Mouse (Mus musculus) adrenal gland, postnatal 14 days (tissue): ENCODE results near the gene Cd247. TPM values are rescaled to one million over a fixed set of nuclear protein-coding genes. Genes with fewer than 3 reads are reported as not detected.

Experiments
- DNase-seq: peaks from one replicate; pipeline ENCODE4 v3.0.0; 2021; ENCODE audit warnings: mixed read lengths
- total RNA-seq: library from RNA; stranded (reverse); gene quantifications from 2 replicates; pipeline ENCODE4 v1.2.3, GENCODE M21; 2021

Cd247 gene
- total RNA-seq, 1 experiment from 2014 or later: 1.3 TPM

DNA sequence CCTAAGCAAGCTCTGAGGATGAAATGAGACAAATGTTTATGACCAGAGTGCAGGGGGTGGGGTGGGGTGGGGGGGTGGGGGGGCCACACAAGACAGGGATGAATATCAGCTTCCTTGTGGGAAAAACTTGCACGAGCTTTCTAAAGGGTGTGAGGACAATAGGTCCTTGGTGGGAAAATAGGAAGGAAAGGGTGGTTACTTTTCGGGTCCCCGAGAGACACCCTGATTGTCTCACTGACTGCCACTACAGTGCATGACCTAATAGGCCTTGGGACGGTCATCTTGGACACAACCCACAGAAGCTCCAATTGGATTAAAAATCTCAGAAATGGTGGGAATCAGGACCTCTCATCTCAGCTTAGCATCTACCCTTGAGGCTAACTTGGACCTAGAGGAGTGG lies 30.7 kb downstream of the Cd247 start:
- DNase-seq: no peak

DNA sequence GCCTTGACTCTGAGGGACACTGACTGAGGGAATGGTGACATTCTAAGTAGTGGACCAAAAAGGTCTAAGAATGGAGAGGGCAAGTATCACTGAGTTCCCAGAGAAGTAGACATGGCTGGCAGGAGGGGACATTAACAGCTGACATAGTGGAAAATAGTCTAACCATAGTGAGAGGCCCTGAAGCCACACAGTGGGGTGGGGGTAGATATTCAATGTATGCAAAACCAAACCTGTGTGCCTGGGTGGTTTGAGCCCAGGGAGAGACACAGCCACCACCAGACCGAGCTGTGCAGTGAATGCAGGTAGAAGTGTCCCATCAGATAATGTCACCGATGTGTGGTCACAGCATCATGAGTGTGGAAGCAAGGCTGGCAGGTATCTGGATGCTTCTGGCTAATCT lies 33.5 kb downstream of the Cd247 start:
- no peak for DNase-seq

GRCm38 (mm10) chr1:165828173-165828572 lies 39.7 kb downstream of the Cd247 start:
- DNase-seq: no peak

GRCm38 (mm10) chr1:165828615-165829014 lies 40.1 kb downstream of the Cd247 start:
- DNase-seq: no peak

GRCm38 (mm10) chr1:165829890-165830289 lies 41.4 kb downstream of the Cd247 start:
- DNase-seq: no peak

DNA sequence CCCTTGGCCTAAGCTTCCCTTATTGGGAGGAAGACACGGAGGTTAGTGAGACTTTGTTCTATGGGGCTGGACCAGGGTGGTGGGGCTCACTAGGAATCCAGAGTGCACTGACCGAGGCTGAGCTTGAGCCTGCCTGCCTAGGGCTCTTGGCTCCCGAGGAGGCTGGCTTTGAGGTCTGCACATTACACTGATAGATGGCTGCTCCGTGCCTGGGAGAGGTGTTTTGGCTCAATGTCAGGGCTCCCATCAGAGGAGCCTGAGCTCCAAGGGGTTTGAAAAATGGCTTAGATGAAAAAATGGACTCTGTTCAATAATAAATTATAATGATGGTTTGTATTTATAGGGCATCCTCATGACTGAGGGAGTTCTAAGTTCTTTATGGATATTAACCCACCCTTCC lies 44.8 kb downstream of the Cd247 start:
- DNase-seq: no peak

DNA sequence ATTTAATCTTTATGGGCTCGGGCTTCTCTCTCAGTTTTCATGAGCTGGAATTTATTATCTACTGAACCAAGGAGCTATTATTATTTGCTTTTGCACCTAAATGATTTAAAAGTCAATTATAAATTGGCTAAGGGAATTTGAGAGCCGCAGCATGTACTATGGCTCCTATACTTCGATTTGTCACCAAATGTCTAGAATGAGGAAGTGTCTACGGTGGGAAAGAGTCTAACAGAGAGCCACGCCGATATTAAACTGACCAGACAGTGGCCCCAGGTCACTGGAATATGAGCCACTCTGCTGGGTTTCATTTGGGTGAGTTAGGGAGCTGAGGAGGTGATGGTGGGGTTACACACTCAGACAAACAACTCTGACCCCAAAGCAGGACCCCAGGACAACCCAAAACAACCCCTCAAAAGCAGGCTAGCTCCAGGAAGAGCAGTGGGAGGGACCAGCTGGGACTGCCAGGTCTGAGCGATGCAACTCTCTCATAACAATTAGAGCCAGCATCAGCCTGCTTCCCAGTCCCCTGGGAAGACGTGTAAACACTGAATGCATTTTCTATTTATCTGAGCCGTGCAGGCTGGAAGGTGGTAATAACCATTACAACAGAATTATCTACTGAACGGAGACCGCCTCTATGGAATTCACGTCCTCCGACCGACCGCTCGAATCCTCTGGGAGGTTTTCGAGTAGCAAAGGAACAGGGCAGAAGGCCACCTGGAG lies 45.6 kb downstream of the Cd247 start:
- no peak for DNase-seq

DNA sequence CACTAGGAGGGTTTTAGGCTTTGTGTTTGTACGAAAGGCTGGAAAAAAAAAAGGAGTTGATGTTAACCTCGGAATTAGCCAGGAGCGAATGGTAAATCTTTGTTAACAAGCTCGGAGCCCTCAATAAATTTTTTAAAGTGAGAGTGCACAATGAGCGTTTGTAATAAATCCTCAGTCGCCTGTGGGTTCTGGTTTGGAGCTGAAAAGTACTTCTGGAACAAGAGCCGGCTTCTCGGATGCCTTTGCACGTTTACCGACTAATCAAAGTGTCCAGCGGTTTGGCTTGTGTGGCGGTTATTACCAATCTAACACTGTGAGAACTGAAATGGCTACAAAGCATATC lies 46.1 kb downstream of the Cd247 start:
- no peak for DNase-seq

GRCm38 (mm10) chr1:165836461-165836860 lies 48.0 kb downstream of the Cd247 start:
- DNase-seq: peak; percentile 39

- no peak for DNase-seq
Observed at GRCm38 (mm10) chr1:165837546-165837945, 49.1 kb downstream of the Cd247 start.

- no peak for DNase-seq
Observed at GRCm38 (mm10) chr1:165839201-165839600, 50.7 kb downstream of the Cd247 start.

DNA sequence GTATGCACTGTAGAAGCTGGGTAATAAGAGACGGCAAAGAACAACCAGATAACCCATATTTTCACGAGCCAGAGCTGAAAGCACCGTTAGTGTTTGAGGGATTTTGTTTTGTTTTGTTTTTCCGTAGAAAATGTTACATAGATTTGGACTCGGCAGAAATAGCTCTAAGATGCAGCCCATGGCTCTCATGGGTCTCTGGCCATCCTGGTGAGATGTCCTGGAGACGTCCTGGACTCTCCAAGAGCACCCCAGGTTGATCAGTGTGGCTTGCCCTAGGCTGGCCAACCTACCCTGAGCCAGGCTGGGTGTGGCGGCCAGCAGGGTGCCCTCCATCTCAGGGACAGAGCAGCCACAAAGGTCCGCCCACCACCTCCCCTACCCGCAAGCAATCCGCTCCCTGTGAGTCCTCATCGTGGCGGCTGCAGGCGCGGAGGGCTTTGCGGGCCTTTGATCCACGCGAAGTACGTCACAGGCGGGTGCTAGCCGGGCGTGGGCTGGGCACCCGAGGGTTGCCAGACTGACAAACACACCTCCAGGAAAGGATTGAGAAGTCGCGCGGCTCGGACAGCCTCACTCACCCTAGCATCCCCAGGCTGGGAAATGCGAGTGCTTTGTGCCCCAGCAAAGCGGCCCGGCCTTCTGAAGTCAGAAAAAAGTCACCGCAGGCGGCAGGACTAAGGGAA lies 52.2 kb downstream of the Cd247 start:
- DNase-seq: peak; percentile 21

- DNase-seq: no peak
Observed at GRCm38 (mm10) chr1:165842170-165842569, 53.7 kb downstream of the Cd247 start.

- no peak for DNase-seq
Observed at GRCm38 (mm10) chr1:165843586-165843985, 55.1 kb downstream of the Cd247 start.

DNA sequence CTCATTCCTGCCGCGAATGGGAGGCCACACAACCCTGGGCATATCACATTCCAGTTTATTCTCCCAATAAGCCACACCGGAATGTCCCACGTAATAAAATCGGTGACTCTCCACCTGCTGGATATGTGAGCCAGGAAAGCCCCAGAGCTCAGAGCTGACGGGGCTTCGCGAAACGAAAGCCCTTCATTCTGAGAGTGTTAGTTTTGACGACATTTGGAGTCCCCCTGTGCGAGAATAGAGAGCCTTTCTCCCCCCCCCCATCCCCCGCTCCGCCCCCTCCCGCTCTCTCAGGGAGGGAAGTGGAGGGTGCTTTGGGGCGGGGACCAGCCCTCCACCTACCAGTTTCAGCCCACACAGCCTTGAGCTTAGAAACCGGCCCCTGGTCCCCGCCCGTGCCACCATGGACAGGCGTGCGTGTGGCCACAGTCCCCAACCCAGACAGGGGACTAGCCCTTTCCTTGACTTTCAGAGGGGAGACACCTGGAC lies 56.0 kb downstream of the Cd247 start:
- peak; percentile 39 for DNase-seq

- peak; percentile 53 for DNase-seq
Observed at GRCm38 (mm10) chr1:165844956-165845355, 56.5 kb downstream of the Cd247 start.

GRCm38 (mm10) chr1:165845366-165845765 lies 56.9 kb downstream of the Cd247 start:
- DNase-seq: peak; percentile 59

DNA sequence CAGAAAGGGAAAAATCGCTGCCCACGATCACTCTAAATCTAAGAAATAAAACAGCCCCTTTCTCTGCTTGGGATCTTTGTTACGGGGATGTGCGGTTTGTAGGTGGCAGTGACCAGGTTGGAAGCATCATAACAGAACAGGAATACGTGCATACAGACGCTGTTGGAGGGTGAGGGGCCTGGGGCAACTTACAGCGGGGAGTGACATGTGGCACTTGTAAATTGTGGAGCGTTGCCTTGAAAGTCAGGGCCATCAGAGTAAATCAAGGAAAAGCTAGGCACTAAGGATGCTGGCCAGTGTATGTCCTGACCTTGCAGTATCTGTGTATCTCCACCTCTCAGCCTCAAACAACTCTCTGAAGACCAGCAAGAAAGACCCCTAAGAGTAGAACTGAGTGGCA lies 59.9 kb downstream of the Cd247 start:
- DNase-seq: no peak

- DNase-seq: no peak
Observed at GRCm38 (mm10) chr1:165848881-165849280, 60.4 kb downstream of the Cd247 start.

DNA sequence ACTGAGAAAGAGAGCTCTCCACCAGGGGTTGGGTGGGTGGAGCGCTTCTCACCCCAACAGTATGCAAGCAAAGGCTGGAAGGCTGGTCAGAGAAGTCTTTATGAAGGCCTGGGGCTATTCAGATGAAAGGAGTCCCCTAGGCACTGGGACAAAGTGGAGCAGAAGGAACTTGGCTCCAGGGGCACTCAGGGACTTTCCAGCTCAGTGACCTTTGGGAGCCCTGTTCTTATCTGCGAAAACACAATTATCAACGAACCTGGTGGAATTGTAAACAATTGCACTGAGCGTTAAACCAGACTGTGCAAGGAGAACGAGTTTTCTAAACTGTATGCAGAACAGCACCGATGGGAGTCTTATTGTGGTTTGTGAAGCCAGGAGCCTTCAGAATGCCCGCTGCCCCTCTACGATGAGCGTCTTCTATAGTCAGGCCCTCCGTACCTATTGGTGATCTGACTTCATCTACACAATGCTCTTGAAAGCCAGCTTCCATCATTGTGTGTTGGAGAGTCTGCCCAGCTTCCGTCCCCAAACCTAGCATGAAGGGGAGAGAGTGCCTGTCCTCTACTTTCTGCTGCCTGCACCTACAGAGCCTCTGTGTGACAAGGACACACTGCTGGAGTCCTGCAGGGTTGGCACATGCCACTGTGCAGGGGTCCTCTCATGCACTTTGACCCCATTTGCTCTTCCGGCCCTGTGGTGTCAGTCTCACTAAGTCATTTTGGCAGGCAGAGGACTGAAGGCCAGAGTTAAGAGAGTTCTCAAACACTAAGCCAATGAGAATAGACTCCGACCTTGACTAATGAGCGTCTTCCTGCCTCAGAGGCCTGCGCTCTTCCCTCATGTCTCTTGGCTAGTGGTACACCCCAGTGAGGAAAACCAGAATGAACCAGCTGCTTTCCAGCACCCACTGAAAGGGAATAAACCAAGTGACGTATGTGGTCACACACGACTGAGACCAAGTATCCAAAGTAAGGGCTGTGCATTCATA lies 61.3 kb downstream of the Cd247 start:
- DNase-seq: no peak

- no peak for DNase-seq
Observed at GRCm38 (mm10) chr1:165852131-165852530, 63.6 kb downstream of the Cd247 start.

DNA sequence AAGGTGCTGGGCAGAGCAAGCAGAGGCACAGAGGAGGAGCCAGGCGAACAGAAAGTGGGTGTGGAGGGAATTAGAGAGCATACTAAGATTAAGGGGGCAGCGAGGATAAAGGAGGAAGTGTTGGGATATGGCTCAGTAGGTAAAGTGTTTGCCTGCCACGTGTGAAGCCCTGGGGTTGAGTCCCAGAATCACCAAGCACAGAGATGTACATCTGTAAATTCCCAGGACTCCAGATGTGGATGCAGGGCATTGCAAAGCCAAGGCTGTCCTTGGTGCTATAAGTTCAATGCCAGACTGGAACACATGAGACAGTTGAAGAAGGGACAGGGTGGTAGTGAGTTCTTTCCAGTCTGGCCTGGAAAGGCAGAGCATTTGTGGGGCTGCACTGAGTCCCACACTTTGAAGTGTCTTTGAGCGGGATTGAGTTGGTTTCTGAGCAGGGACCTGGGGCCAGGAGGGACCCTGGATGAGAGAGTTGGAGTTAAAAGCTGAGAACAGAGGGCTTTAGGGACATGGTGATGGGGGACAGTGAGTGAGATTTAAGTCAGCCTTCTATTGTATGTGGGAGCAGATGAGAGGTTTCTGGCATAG lies 64.7 kb downstream of the Cd247 start:
- no peak for DNase-seq
